Mouse (Mus musculus): ENCODE measurements around the gene Mfng.

The Mfng gene

DNA sequence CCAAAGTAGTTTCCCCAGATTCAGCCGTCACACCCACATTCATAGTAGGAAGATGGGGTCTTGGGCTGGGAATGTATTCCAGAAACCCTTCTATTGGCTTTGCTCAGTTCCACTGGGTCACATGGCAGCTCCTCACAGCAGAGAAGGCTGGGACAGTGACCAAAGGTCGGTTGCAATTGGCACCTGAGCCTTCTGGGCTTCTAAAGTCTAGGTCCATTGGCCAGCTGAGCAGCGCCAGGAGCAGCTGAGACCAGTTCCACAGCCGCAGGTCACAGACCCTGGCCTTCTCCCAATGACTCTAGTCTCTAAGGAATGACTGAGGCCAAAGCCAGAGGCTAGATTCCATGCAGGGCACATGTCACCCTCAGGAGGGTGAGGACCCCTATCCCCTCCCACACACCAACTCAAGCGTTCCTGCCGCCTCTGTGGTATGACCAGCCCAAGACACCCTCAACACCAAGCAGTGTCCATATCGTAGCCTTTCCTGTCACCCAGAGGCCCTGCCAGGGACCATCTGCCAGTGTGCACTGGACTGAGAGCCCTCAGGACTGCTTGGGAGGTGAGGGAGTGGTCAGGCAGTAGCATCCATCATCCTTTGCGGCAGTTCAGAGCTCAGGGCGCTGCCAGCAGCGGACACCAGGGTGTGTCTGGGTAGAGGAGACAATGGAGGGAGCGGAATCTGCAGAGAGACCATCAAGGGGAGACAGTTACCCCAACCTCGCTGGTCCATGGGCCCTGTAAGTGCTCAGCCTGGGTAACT is 17.1 kb downstream of the Mfng start:
- no peak for DNase-seq (ENCODE audit: low spot score)

DNA sequence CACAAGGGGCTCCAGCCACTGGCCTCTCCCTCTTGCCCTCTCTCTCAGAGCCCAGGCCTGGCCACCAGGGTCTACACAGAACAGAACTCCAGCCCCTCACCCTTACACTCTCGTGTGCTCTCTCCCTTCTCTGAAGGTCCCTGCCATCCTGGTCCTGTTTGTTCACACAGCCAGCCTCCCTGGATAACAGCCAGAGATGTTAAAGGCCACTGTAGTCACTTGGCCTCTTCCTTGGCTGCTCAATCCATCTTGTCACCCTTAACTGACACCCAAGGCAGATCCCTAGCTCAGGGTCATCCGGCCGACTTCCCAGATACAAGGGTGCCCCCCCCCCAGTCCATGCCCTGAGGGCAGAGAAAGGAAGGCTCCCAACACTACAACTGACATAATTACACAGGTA is 18.0 kb downstream of the Mfng start:
- DNase-seq (ENCODE audit: low spot score): no peak

DNA sequence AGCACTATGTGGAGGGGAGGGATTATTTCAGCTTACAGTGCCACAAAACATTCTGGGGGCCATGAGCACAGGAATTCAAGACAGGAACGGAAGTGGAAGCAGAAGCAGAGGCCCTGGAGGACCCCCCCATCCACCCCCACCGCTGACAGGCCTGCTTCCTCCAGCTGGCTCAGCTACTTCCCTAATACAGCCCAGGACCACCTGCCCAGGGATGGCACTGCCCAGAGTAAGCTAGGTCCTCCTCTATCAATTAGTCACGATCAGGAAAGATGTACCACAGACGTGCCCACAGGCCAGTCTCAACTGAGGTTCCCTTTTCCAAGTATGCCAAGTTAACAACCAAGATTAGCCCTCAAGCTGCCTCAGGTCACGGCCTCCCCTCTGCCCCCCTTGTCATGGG is 19.1 kb downstream of the Mfng start:
- DNase-seq (ENCODE audit: low spot score): no peak

DNA sequence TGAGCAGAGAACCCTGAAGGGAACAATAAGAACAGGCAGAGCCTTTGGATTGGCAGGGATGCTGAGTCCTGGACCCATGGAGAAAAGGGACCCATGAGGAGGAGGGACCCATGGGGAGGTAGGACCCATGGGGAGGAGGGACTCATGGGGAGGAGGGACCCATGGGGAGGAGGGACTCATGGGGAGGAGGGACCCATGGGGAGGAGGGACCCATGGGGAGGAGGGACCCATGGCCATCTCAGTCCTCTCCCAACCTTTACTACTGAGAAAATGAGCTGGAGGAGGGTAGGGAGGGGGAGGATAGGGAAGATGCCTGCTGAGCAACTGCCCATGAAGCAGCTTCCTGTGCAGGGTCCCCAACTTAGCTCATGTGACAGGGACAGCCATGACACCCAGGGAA is 20.3 kb downstream of the Mfng start:
- DNase-seq (ENCODE audit: low spot score): no peak

DNA sequence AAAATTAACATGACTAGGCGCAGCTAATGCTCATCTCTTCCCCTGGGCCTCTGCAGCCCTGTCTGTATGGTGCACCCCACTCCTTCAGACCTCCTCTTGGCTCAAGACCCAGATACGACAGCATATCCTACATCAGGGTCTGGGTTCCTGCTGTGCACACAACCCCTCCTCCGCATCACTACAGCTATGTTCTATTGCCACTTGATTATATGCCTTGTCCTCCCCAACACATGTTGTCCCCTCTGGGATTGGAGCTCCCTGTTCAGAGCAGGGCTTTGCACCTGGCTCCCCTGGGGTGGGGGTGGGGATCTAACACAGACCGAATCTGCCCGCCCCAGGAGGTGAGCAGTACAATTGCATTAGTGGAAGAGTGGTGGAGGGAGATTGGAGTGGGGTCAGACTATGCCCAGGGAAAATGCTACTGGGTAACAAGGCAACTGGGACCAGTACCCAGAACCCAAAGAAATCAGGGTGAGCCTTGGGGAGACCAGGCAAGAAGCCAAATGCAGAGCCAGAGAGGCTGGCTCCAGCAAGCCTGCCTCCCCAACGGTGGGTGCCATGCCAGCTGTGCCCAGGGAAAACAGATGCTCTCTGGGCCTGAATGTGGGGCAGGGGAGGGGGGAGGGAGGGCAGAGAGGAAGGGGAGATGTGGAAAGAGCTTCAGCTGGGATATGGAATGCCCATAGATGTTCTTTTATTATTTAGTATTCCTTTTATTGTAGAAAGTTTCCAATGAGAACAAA is 22.5 kb downstream of the Mfng start:
- DNase-seq (ENCODE audit: low spot score): no peak

DNA sequence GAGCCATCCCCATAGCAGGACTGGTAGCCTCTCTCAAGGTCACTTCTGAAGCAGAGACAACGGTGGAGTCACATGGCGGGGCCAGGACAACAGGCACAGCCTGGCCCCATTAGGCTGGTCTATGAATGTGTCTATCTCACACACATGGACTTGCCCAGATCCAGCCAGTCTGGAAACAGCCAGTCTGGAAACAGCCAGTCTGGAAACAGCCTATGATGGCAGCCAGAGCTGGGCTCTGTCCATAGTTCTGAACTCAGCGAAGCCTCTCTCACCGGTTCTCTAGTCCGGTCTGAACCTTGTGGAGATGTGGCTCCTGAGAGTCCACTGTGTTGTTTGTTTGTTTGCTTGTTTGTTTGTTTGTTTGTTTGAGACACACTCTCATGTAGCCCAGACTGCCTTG is 23.4 kb downstream of the Mfng start:
- DNase-seq (ENCODE audit: low spot score): no peak

DNA sequence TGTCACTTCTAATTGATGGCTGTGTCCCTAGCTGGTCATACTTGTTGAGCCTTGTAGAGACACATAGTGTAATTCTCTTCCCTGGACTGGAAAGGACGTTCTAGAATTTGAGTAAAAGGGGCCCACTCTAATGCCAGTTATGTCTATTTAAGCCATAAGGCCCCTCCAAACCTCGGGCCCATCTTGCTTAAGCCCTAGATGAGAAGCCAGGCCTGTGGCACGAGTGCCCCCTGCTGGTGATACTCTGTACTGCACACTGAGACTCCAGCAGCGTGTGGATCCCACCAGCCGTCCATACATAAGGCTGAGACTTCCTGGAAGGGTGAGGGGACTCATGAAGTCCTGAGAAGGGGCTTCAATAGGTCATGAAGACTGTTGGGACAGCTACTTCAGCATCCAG is 29.1 kb downstream of the Mfng start:
- DNase-seq (ENCODE audit: low spot score): peak; percentile 65

DNA sequence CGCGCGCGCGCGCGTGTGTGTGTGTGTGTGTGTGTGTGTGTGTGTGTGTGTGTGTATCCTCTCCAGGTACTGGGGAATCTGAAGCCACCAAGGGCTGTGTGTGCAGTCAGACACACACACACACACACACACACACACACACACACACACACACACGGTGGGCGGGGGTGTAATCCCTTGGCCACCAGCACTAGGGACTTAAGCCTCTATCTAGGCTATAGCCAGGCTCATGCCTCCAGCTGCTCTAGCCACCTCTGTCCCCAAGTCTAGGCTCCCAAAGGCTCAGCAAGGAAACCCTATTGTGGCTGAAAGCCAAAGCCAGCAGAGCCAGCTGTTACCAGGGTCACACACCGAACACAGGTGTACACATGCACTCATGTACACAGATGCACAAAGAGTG is 30.4 kb downstream of the Mfng start:
- no peak for DNase-seq (ENCODE audit: low spot score)

DNA sequence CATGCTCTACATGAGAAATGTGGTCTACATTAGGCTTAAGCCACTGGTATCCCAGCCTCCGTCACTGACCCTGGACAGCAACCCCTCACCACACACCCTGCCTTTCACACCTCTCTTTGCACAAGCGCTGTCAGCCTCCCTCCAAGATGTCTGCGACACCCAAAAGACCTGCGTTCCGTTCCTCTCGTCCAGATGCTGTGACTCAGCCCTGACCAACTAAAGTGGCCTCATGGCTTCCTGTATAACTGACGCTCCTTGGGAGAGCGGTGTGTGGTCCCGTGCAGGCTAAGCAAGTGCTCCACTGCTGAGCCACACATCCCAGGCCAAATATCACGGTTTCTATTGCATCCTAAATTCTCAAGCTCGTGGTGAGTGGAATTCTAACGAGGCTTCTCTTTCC is 32.6 kb downstream of the Mfng start:
- no peak for DNase-seq (ENCODE audit: low spot score)

DNA sequence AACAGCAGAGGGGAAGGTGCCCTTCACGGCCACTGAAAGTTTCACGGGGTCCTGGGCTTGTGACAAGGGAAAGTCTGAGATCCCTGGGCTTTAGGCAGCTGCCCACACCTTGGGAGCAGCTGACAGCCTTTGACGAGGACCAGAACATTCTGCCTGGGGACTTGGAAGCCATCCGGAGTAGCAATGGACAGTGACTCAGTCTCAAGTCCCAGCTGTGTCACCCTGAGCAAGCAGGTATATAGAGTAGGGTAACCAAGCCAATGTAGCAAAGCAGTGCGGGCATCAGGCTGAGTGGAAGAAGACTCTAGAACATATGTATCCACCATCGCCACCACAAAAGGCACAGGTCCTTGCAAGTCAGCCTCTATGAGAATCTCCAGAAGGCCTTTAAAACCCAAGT is 36.1 kb downstream of the Mfng start:
- no peak for DNase-seq (ENCODE audit: low spot score)

DNA sequence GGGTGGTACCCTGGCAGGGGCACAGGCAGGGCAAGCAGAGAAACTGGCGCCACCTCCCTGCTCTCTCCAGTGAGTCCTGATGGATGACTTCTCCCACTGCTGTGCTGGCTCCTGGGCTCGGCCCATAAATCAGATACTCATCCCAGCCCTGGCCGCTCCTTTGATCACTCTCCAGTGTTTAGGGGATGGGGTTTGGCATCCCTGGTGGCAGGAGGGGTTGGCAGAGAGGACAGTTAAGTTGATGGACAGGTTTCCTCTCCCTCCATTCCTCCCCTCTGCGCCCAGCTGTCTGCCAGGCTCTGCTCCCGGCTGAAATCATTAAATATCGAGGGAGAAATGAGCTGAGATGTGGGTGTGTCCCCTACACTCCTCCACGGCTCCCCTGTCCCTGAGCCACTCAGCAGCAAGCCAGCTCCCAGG is 36.6 kb downstream of the Mfng start:
- DNase-seq (ENCODE audit: low spot score): no peak

DNA sequence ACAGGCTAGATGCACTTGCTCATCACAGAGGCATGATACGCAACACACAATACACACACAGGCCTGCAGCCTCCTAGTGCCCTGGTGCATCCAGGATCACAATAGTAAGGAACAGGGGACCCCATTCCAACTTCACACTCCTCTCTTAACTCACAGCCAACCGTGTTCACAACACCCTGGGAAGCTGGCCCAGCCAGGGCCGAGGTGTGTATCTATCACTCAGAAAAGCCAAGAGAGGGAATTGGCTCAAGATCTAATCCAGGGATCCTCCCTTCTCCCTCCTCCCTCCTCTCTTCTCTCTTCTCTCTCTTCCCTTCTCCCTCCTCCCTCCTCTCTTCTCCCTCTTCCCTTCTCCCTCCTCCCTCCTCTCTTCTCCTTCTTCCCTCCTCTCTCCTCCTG is 37.1 kb downstream of the Mfng start:
- no peak for DNase-seq (ENCODE audit: low spot score)

DNA sequence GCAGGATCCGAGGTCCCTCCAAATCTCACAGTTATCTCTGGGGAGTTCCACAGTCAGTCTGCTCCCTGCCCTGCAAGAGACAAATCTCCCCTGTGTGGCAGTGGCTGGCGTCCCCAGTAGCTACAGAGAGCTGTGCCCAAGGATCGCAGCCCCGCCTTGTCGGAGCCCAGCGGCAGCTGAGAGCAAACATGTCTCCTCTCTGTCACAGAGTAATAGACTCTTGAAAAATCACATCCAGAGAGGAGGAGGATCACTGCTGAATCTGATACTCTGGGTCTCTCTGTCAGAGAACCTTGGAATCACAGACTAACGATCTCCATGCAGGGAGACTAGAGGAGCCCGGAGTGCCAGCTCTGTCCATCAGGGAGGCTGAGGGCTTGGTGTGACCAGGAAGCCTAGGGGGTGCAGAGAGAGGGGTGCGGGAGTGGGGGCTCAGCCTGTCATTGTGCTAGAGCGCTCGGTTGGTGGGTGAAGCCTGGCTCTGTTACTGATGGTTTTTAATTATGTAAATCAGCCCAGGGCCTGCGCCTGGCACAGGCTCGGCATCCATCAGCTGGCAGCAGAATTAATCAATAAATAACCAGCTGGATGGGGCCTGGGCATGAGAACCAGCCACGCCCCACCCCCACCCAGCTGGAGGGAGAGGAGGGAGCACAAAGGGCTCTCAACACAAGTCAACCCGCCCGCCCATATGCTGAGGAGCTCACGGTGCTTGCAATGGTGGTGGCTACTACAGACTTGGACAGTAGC is 37.7 kb downstream of the Mfng start:
- DNase-seq (ENCODE audit: low spot score): no peak

DNA sequence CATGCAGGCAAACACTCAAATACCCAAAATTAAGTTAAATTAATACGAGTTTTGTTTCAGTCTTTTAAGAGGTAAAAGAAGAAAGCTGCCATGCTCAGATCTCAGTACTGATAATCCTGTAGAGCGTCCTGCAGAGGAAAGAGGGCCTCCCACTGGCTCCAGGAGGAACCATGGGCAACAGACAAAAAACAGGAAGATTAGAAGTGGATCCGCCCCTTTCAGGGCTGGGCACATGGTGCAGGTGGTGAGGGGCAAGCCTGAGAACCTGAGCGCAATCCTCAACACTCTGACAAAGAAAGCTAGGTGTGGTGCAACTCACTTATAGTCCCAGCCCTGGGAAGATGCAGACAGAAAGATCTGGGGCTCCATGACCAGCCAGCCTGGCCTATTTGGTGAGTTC is 41.4 kb downstream of the Mfng start:
- DNase-seq (ENCODE audit: low spot score): no peak

DNA sequence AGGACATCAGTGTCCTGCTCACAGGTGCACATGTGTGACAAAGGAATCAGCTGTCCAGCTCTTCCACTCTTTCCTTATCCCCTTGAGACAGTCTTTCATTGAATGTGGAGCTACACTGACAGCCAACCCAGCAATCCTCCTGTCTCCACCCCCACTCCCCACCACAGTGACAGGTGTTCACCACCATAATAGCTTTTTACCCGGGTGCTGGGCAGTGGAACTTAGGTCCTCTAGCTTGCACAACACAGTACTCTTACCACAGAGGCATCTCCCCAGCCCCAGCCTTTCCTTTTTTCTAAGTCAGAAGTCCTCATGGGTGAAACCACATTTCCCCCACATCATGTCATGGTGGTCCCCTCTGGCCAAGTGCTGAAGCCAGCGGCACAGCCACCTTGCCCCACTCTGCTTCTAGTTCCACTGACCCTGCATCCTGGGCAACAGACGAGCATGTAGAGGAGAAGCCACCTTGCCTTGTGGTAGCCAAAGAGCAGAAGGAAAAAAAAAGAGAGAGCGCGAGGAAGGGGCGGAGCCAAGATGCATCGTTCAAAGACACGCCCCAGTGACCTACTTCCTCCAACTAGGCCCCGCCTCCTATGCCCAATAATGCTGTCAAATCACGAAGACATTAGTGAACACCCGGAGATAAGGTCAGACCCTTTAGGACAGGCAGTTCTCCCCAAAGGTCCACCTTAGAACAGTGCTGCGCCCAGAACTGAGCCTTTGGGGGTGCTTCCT is 42.8 kb downstream of the Mfng start:
- DNase-seq (ENCODE audit: low spot score): no peak

DNA sequence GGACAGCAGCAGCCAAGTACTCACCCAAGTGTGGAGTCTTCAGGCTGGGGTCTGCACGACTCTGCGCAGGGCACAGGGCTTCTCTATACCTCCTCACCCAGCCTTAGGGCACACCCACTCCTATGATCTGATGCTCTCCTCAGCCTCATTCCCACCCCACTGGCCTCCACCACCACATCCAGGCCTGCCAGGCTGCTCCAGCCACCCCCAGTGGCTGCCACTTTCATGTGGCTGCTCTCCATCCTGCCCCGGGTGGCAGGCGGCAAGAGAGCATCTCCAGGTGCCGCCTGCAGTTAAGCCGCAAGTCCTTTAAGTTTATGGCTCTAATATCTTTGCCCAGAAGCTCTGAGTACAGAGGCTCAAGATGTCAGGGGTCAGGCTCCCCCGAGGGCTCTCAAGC is 46.6 kb downstream of the Mfng start:
- DNase-seq (ENCODE audit: low spot score): no peak

DNA sequence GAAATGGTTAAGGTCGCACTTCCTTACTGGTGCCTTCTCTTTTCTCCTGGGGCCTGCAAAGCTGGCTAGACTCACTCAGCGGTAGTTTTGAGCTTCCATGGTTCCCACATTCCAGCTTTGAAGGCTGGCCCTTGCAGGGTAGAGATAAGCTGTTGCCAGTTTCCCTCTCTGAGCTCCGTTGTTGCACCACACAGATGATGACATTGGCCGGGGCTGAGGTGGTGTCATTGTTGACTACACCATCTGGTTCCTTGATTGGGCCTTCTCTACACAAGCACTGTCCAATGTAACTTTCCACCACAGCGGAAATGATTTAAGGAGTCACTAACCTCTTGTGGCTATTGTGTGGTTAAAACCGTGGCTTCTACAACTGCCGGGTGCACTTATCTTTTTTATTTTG is 52.7 kb downstream of the Mfng start:
- no peak for DNase-seq (ENCODE audit: low spot score)

DNA sequence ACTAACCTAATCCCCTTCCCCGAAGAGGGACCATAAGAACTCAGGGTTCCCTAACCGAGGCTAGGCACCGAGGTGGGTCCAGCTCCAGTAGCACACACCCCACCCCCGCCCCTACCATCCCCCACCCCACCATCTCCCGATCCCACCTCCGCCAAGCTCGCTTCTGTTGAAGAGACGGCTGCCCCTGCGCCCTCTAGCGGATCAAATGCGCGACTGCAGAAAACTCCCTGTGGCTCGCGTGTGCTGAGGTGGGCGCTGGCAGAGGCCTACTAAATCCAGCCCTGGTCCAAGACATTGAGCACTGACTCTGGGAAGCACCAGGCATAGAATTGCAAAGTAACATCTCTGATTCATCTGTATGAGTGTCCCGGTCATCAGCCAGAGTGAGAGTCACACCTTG is 53.2 kb downstream of the Mfng start:
- peak; percentile 56 for DNase-seq (ENCODE audit: low spot score)

DNA sequence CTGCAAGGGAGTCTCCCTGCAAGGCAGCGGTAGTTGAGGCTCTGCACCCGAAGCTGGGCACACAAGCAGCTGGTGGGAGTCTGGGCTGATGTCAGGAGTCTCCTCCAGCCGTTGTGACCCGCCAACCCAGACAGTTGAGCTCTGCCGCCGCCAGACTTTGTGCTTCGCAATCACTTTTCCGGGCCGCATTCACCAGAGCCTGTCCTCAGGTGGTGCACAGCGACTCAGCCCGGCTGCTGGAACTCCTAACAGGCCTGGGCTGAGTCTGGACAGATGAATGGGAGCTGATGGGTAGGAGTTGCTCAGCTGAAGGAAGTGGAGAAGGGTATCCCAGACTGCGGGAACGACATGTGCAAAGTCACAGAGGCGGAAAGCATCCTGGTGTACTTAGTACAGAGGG is 53.9 kb downstream of the Mfng start:
- no peak for DNase-seq (ENCODE audit: low spot score)

DNA sequence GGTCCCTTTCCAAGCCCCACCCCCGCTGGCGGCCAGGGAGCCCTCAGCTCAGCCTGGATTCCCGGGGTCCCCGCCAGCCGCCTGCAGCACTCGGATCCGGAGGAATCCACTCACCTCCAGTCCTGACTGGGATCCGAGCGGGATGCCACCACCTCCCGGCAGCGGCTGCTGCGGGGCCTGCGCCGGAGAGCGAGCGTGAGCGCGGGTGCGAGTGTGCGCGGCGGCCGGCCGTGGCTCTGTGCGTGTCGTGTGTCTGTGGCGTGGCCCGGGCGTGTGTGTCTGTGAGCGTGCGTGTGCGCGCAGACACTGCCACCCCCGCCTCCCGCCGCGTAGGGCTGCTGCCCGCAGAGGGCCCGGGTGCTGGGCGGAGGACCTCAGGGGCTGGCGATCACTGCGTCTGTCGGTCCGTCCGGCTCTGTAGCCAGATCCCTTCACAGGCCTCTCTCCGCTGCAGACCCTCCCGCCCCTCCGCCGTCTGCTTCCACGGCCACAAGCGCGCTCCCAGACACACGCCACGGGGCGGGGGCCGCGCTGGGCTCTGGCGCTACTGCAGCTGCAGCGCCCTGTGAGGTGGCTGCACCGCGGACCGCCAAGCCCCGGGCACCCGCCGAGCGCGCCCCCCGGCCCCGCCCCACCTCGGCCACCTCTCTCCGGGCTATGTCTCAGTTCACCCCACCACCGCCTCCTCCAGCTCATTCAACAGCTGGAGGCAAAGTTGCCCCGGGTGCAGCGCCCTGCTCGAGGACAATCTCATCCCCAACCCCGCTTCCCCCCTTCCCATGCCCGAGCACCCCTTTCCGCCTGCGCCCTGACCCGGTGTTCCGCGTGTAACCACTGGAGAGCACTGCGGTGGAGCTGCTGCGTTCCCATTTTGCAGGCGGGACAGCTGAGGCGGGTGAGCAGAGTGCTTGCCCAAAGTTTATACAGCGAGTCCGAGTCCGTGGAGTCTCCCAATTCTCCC is 54.7 kb downstream of the Mfng start, which contains the start of gene Elfn2:
Gene Elfn2, minus strand, starts transcription at position 482 of the 961 bp plus-strand sequence.
- DNase-seq (ENCODE audit: low spot score): no peak

DNA sequence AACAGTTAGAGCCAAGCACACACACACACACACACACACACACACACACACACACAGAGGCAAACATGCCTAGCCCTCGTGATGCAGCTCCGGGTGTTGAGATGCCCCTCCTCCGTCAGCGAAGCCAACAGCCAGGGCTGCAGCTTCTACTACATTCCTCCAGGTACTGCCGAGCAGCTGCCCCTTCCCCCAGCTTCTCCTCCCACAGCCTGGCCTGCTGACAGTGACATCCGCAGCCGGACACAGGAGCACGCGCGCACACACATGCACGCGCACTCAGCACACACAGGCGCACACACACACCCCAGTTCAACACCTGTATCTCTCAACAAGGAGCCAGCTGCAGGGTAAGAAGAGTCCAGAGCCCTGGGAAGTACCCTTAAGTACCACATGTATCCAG is 56.3 kb downstream of the Mfng start:
- DNase-seq (ENCODE audit: low spot score): no peak

Data from urinary bladder, postnatal 25 days (tissue).